Comparison of ENCODE assay signal across 35 mouse cellular contexts in genomic region chr11:52060315-52060714, GRCm38 (mm10).
"Had no signal": no experiment of that assay in that cellular context is flagged by ENCODE, and none has a peak within 500 bp of the region (broad histone marks: within the 10 kb centered on the region; RNA-seq: fewer than 3 reads in every experiment).

No protein-coding gene starts in this region.

- H3K27me3 ChIP-seq: heart, embryonic 12.5 days; heart, embryonic 13.5 days; heart, embryonic 15.5 days; hindbrain, embryonic 12.5 days; hindbrain, embryonic 13.5 days; hindbrain, embryonic 15.5 days; intestine, embryonic 15.5 days; kidney, embryonic 15.5 days had no signal

- DNase-seq: heart, postnatal 10 days; heart, postnatal 14 days; heart, postnatal 36 days; heart, postnatal 4 days; kidney, adult 11 months; kidney, adult 18-20 months; kidney, adult 2 months; kidney, adult 8-10 months; kidney, adult 9 months; kidney, postnatal 10 days; kidney, postnatal 14 days; kidney, postnatal 25 days; kidney, postnatal 36 days; kidney, postnatal 4 days; layer of hippocampus, adult 9-11 months; layer of hippocampus, postnatal 36 days had no signal

- H3K27ac ChIP-seq: heart, embryonic 13.5 days; heart, embryonic 15.5 days; hindbrain, embryonic 10.5 days; hindbrain, embryonic 12.5 days; hindbrain, embryonic 13.5 days; hindbrain, embryonic 14.5 days; hindbrain, embryonic 15.5 days; hindbrain, postnatal 0 days; intestine, embryonic 15.5 days; kidney, embryonic 15.5 days; kidney, postnatal 0 days; layer of hippocampus, adult 2 months; left cerebral cortex, adult 2 months had no signal

- ATAC-seq: hindbrain, embryonic 16.5 days; hindbrain, postnatal 0 days; inflammation-experienced regulatory T-cells, adult 6 months; intestine, embryonic 15.5 days; intestine, embryonic 16.5 days; intestine, postnatal 0 days had no signal

- H3K4me1 ChIP-seq: hindbrain, embryonic 12.5 days; hindbrain, embryonic 13.5 days; hindbrain, embryonic 15.5 days; intestine, embryonic 15.5 days; kidney, embryonic 15.5 days had no signal

- H3K9me3 ChIP-seq: heart, embryonic 12.5 days; heart, embryonic 13.5 days; heart, embryonic 15.5 days; hindbrain, embryonic 10.5 days; hindbrain, embryonic 12.5 days; hindbrain, embryonic 13.5 days; hindbrain, embryonic 15.5 days; intestine, embryonic 15.5 days; kidney, embryonic 15.5 days had no signal

- H3K36me3 ChIP-seq: heart, embryonic 12.5 days; heart, embryonic 13.5 days; heart, embryonic 15.5 days; hindbrain, embryonic 10.5 days; hindbrain, embryonic 12.5 days; hindbrain, embryonic 13.5 days; hindbrain, embryonic 15.5 days; intestine, embryonic 15.5 days; kidney, embryonic 15.5 days had no signal

- H3K4me3 ChIP-seq: heart, embryonic 12.5 days; heart, embryonic 13.5 days; heart, embryonic 15.5 days; hindbrain, embryonic 10.5 days; hindbrain, embryonic 12.5 days; hindbrain, embryonic 13.5 days; hindbrain, embryonic 15.5 days; intestine, embryonic 15.5 days; kidney, embryonic 15.5 days; layer of hippocampus, adult 2 months; left cerebral cortex, adult 2 months had no signal

- H3K4me2 ChIP-seq: heart, embryonic 11.5 days; heart, embryonic 12.5 days; heart, embryonic 13.5 days; heart, embryonic 15.5 days; hindbrain, embryonic 12.5 days; hindbrain, embryonic 13.5 days; hindbrain, embryonic 14.5 days; hindbrain, embryonic 15.5 days; intestine, embryonic 15.5 days; kidney, embryonic 15.5 days had no signal

- H3K9ac ChIP-seq: heart, embryonic 12.5 days; heart, embryonic 13.5 days; heart, embryonic 15.5 days; hindbrain, embryonic 12.5 days; hindbrain, embryonic 13.5 days; hindbrain, embryonic 14.5 days; hindbrain, embryonic 15.5 days; intestine, embryonic 15.5 days; kidney, embryonic 15.5 days had no signal
